1 mouse cellular context compared by ENCODE assay signal in the genomic region with DNA sequence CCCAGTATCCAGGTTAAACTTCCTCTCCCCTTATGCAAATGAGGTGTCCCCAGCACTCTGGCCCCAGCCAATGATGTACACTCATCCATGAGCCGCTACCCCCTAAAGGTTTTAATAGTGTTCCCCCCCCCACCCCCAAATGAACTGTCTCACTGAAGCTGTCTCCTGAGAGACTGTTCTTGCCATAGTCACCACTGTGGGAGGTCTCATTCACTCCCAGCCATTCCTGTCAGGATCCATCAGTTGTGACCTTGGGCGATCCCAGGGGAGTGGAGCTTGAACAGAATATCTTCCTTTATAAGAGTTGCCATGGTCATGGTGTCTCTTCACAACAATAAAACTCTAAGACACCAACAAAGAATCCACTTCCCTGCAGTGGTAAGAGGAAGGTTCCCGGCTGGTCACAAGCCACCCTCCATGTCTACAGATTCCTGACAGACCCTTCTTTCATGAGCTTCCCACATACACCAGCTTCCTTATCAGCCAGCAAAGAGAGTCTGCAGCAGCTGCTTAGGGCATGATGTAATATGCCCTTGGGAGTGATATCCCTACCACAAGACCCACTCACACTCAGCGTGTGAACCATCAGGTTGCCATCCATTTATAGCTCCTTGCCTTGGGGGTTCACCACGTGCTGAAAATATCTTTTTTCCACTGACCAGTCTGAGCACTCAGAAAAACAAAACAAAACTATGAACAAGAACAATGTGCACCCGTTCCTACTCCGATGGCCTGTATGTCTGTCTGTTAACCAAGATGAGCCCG.
TF ChIP-seq lines count a peak whose summit lies in the region.

No protein-coding gene starts in this region.

TF ChIP-seq in CH12.LX, 34 proteins besides CTCF, POLR2A, EP300 and RAD21 (continued from another document):
- TF ChIP-seq MAX (IDR thresholded peaks at IDR 0.05; ENCODE audit: low read length) (peak; percentile 68), USF2 (conservative IDR thresholded peaks at IDR 0.05; ENCODE audit: low read depth, low read length) (no peak), ZKSCAN1 (IDR thresholded peaks at IDR 0.05; ENCODE audit: borderline replicate concordance, low read depth, low read length) (no peak), UBTF (IDR thresholded peaks at IDR 0.05; ENCODE audit: low read depth, low read length) (no peak), NELFE (IDR thresholded peaks at IDR 0.05; ENCODE audit: low read depth, low read length) (no peak), TCF12 (IDR thresholded peaks at IDR 0.05; ENCODE audit: low read depth, low read length) (peak; percentile 51; the same call in 1 of the 2 replicates), MEF2A (IDR thresholded peaks at IDR 0.05; ENCODE audit: borderline replicate concordance, low read depth, low read length) (peak; percentile 96), KAT2A (IDR thresholded peaks at IDR 0.05; ENCODE audit: insufficient replicate concordance, low read length) (no peak), ZMIZ1 (IDR thresholded peaks at IDR 0.05; ENCODE audit: low read depth, low read length) (no peak), HCFC1 (IDR thresholded peaks at IDR 0.05; ENCODE audit: low read depth, low read length) (no peak), JUN (IDR thresholded peaks at IDR 0.05; ENCODE audit: insufficient read depth, low read depth, low read length) (no peak), SIN3A (IDR thresholded peaks at IDR 0.05; ENCODE audit: low read length) (no peak)
